Mouse (Mus musculus) heart, embryonic 11.5 days (tissue): ENCODE results near the gene Sbpl. TPM values are rescaled to one million over a fixed set of nuclear protein-coding genes. Genes with fewer than 3 reads are reported as not detected.
"Not testable (repeated sequence)": the region's sequence is repeated elsewhere in the genome, so short reads cannot be mapped to it uniquely, and the experiment has no call there.

Experiments
- ATAC-seq: fragments of 200-750 bp; cut with Nextera tagmentation; replicated peaks from 2 replicates; pipeline ENCODE4 v1.8.0; 2017; ENCODE audit warnings: moderate library complexity; ENCODE audit not compliant: insufficient number of reproducible peaks, low FRiP score, low TSS enrichment
- H3K27ac ChIP-seq: fragments of 300-500 bp; sonication (generic); 2 replicates; pipeline ENCODE4 v1.5.1; 2014; ENCODE audit warnings: mild to moderate bottlenecking, low read depth, low read length
- H3K27me3 ChIP-seq: fragments of 300-500 bp; sonication (generic); 2 replicates; pipeline ENCODE4 v1.6.1; 2014; ENCODE audit warnings: mild to moderate bottlenecking, low read length, mixed read lengths; ENCODE audit not compliant: control insufficient read depth, insufficient read depth
- H3K36me3 ChIP-seq: fragments of 300-500 bp; sonication (generic); 2 replicates; pipeline ENCODE4 v1.6.1; 2014; ENCODE audit warnings: mild to moderate bottlenecking, low read length, moderate library complexity, mixed read lengths; ENCODE audit not compliant: control insufficient read depth, insufficient read depth
- H3K4me1 ChIP-seq: fragments of 300-500 bp; sonication (generic); 2 replicates; pipeline ENCODE4 v1.6.1; 2014; ENCODE audit warnings: low read length; ENCODE audit not compliant: control insufficient read depth, insufficient read depth
- H3K4me2 ChIP-seq: fragments of 300-500 bp; sonication (generic); 2 replicates; pipeline ENCODE4 v1.6.1; 2014; ENCODE audit warnings: mild to moderate bottlenecking, moderate library complexity
- H3K4me3 ChIP-seq: fragments of 300-500 bp; sonication (generic); 2 replicates; pipeline ENCODE4 v1.5.1; 2014; ENCODE audit warnings: low read depth, low read length
- H3K9ac ChIP-seq: fragments of 300-500 bp; sonication (generic); 2 replicates; pipeline ENCODE4 v1.6.1; 2014; ENCODE audit warnings: mild to moderate bottlenecking, low read depth, low read length, moderate library complexity
- H3K9me3 ChIP-seq: fragments of 300-500 bp; sonication (generic); replicated peaks from 2 replicates; pipeline ENCODE4 v1.6.1; 2016; ENCODE audit warnings: low read length; ENCODE audit not compliant: control insufficient read depth
- WGBS: fragments of 180-500 bp; shearing (Covaris S2); extraction: QIAGEN DNeasy Blood & Tissue Kit; methylation state at CpG from one replicate; pipeline ENCODE4 v1.1.7; 2014; ENCODE audit not compliant: insufficient replicate concordance; 5-methylcytosine and 5-hydroxymethylcytosine counted together
- polyA plus RNA-seq: library from polyadenylated mRNA; unstranded; fragments of >200 nt; fragmentation: Nextera tagmentation; extraction: Ambion mirVana; gene quantifications from 2 replicates; pipeline ENCODE4 v1.2.1, GENCODE M21; 2014

The Sbpl gene
- polyA plus RNA-seq, 1 experiment from 2014 or later: not detected

- no peak overlapping the region for H3K27ac ChIP-seq
- H3K27me3 ChIP-seq: no peaks in the 10 kb centered on the region
- H3K4me3 ChIP-seq: no peak overlapping the region
- no peaks in the 10 kb centered on the region for H3K4me1 ChIP-seq
- H3K4me2 ChIP-seq: no peak overlapping the region
- no peaks in the 10 kb centered on the region for H3K9me3 ChIP-seq
- 0% methylated on average over 1 of the region's 1 CpGs for WGBS
- H3K36me3 ChIP-seq: no peaks in the 10 kb centered on the region
- H3K9ac ChIP-seq: no peak overlapping the region
- ATAC-seq: no peak
These were observed 14.2 kb upstream of the Sbpl start for GRCm38 (mm10) chr17:23969231-23969630.

DNA sequence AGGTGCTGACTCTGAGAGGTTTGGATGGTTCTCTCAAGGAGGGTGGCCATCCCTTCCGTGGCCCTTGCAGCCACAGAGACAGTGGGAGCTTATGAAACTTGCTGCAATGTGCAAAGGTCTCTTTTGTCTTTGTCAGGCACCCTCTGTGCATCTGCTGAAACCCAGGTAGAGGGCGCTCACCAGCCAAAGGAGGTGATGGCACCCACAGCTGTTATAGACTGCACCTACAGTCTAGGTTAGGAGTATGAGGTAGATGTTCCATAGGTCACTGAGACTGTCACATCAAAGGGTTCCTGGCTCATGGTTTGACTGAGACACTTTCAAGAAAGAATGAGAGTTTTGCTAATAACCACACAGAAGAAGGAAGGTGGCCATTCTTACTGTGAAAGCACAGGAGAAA lies 13.7 kb upstream of the Sbpl start:
- ATAC-seq: no peak
- H3K4me3 ChIP-seq: no peak overlapping the region
- no peaks in the 10 kb centered on the region for H3K4me1 ChIP-seq
- H3K4me2 ChIP-seq: no peak overlapping the region
- no peaks in the 10 kb centered on the region for H3K27me3 ChIP-seq
- no peak overlapping the region for H3K27ac ChIP-seq
- H3K9ac ChIP-seq: no peak overlapping the region
- no peaks in the 10 kb centered on the region for H3K9me3 ChIP-seq
- WGBS: 47% methylated on average over 2 of the region's 2 CpGs
- no peaks in the 10 kb centered on the region for H3K36me3 ChIP-seq

DNA sequence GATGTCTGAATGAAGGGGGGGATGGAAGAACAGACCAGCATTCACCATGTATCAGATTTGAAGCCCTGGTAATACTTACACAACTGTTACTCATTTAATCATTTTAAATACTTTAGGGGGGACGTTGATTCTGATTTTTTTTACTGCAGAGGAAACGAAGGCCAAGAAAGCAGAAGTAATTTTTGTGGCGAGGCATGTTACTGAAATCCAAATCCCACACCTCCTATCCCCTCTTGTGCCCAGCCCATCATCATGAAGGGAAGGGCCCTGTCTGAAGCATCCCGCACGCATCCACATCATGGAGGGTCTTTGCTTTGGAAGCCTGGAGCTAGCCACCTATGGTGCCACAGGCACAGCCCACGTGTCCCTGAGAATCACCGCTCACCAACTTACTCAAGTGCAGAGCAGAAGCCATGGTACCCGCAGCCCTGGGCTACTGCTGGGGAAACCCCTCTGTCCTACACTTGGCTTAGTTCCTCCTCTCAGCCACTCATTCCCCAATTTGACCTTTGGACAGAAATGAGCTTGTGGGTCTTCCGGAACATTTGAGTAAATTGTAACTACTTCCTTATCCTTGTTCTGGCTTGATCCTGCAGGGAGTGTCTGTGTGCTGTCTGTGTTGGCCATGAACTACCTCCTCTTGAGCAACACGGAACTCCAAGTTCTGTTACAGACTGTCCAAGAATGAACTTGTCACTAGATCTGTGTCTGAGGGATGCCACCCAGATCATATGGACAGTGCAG lies 11.8 kb upstream of the Sbpl start:
- Histone ChIP-seq H3K9me3 (no peaks in the 10 kb centered on the region), H3K27ac (no peak overlapping the region), H3K36me3 (no peaks in the 10 kb centered on the region), H3K4me1 (no peaks in the 10 kb centered on the region), H3K4me2 (no peak overlapping the region), H3K4me3 (no peak overlapping the region), H3K27me3 (no peaks in the 10 kb centered on the region), H3K9ac (no peak overlapping the region)
- WGBS: 80% methylated on average over 10 of the region's 10 CpGs
- ATAC-seq: no peak

GRCm38 (mm10) chr17:23965805-23966425 lies 10.8 kb upstream of the Sbpl start:
- 38% methylated on average over 6 of the region's 6 CpGs for WGBS
- Histone ChIP-seq H3K4me1 (no peaks in the 10 kb centered on the region), H3K9me3 (no peaks in the 10 kb centered on the region), H3K36me3 (no peaks in the 10 kb centered on the region), H3K4me2 (no peak overlapping the region), H3K9ac (no peak overlapping the region), H3K27ac (no peak overlapping the region), H3K4me3 (no peak overlapping the region), H3K27me3 (no peaks in the 10 kb centered on the region)
- ATAC-seq: no peak

DNA sequence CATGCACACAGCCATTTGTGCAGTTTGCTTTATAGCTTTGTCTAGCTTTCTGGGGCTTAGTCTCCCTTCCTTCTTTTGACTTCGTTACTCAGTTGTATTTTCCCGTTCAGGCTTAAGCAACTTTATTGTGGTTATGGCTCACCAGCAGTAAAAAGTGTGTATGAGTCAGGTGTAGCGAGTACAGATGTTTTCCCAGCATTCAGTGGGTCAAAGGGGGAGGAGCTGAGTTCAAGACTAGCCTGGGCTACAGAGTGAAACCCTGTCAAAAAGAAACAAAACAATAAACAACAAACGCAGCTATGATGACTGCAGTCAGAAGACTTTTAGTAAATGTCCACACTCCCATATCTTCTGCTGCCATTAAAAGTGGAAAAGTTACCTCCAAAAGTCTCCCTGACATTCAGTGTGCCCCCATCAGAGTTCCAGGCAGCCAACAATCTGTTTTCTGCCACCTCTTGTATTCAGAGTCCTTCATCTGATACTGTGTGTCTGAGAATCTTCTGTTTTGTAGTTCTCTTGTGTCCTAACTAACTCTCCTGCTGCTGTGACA lies 6.6 kb upstream of the Sbpl start:
- Histone ChIP-seq H3K27me3 (0 out of 2 replicates have a peak, but pooled peaks cover 3% of the 10 kb centered on the region), H3K9me3 (no peaks in the 10 kb centered on the region), H3K4me2 (no peak overlapping the region), H3K4me3 (no peak overlapping the region), H3K9ac (no peak overlapping the region), H3K36me3 (no peaks in the 10 kb centered on the region), H3K4me1 (no peaks in the 10 kb centered on the region), H3K27ac (no peak overlapping the region)
- ATAC-seq: no peak
- WGBS: 66% methylated on average over 4 of the region's 4 CpGs

DNA sequence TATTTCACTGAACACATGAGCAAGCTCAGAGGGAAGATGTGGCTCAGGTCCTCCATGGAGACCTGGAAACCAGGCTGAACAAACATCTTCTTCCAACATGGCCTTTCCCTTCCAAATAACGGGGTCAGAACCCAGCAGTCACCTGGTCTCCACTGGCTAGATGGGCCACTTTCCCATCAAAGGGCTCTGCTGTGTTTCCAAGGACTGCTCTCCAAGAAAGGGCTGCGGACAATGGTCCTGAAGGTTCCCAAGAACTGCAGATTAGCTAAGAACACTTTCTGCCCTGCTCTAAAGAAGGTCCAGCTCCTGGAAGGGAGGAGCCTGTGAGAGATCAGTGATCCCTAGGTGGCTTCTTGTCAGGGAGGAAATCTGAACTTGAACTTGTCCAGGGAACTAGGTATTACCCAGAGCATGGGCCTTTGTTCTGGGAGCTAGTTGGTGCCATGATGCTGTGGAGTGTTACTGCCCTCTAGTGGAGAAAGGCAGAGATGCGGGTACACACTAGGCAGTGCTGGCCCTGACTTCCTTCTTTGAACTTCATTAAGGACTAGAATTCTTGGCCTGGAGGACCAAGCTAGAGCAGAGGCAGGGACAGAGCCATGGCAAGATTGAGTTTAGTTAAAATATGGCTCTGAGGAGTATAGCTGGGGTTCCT lies 5.1 kb upstream of the Sbpl start:
- WGBS: 37% methylated on average over 3 of the region's 3 CpGs
- peak; percentile 72 for ATAC-seq
- Histone ChIP-seq H3K9ac (0 out of 2 replicates have a peak overlapping the region, but pooled peaks have one; percentile 17), H3K4me1 (no peaks in the 10 kb centered on the region), H3K36me3 (no peaks in the 10 kb centered on the region), H3K4me2 (no peak overlapping the region), H3K9me3 (no peaks in the 10 kb centered on the region), H3K4me3 (no peak overlapping the region), H3K27ac (no peak overlapping the region), H3K27me3 (0 out of 2 replicates have a peak, but pooled peaks cover 3% of the 10 kb centered on the region)

DNA sequence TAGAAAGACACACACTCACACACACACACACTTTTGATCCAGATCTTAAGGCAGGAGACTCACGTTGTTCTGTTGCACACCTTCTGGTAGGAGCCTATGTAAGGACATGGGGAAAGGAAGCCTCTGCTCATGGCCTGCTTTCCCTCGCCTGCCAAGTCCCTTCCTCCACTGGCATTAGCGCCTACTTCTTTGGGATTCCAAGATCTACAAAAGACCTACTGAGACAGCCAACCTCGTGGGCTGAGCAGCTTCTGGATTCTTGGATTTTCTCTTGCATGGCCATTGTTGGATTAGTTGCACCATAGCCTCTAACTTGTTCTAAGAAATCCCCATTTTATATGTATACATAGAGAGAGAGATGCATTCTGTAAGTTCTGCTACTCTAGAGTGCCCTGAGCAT lies 4.2 kb downstream of the Sbpl start:
- H3K27me3 ChIP-seq, H3K27ac ChIP-seq, H3K4me3 ChIP-seq, H3K4me1 ChIP-seq, H3K9ac ChIP-seq, H3K9me3 ChIP-seq, H3K4me2 ChIP-seq, H3K36me3 ChIP-seq, ATAC-seq: not testable (repeated sequence)
- WGBS: 69% methylated on average over 4 of the region's 4 CpGs

- H3K27ac ChIP-seq: no peak overlapping the region
- ATAC-seq: no peak
- H3K36me3 ChIP-seq: no peaks in the 10 kb centered on the region
- H3K9me3 ChIP-seq: no peaks in the 10 kb centered on the region
- H3K4me1 ChIP-seq: no peaks in the 10 kb centered on the region
- H3K27me3 ChIP-seq: no peaks in the 10 kb centered on the region
- H3K4me3 ChIP-seq: no peak overlapping the region
- H3K4me2 ChIP-seq: no peak overlapping the region
- H3K9ac ChIP-seq: no peak overlapping the region
- WGBS: 51% methylated on average over 2 of the region's 2 CpGs
These were observed 6.0 kb downstream of the Sbpl start for GRCm38 (mm10) chr17:23949068-23949467.
